Mouse (Mus musculus): ENCODE data around the gene Thap8. TPM values are rescaled to one million over a fixed set of nuclear protein-coding genes. Genes with fewer than 3 reads are reported as not detected.
"Not testable (repeated sequence)": the region's sequence is repeated elsewhere in the genome, so short reads cannot be mapped to it uniquely, and the experiment has no call there.

Thap8 gene
- polyA plus RNA-seq (2015; fragmentation: Nextera tagmentation; extraction: Ambion mirVana): 0.62 and 0.65 TPM in 2 replicates

GRCm38 (mm10) chr7:30279951-30280669 is at the start of gene Thap8, which contains the start of gene Wdr62:
Gene Thap8 (plus strand): TSS chr7:30280094.
Gene Wdr62 (minus strand): TSS chr7:30280419.
- Histone ChIP-seq H3K4me3 (replicated peaks) (peak within 1 kb of the TSS; percentile 92), H3K27ac (peak within 1 kb of the TSS; percentile 98), H3K9me3 (no peaks in the 10 kb centered on the region), H3K4me1 (peaks cover 3% of the 10 kb centered on the region; the same call in 1 of the 2 replicates), H3K27me3 (replicated peaks) (no peaks in the 10 kb centered on the region), H3K36me3 (no peaks in the 10 kb centered on the region), H3K9ac (peak within 1 kb of the TSS; percentile 25; the same call in 1 of the 2 replicates), H3K4me2 (peak within 1 kb of the TSS; percentile 94)
- peak; percentile 93 for ATAC-seq (ENCODE audit: insufficient read depth, low FRiP score, low read depth)
- under 1% methylated on average over 49 of the region's 49 CpGs for WGBS

DNA sequence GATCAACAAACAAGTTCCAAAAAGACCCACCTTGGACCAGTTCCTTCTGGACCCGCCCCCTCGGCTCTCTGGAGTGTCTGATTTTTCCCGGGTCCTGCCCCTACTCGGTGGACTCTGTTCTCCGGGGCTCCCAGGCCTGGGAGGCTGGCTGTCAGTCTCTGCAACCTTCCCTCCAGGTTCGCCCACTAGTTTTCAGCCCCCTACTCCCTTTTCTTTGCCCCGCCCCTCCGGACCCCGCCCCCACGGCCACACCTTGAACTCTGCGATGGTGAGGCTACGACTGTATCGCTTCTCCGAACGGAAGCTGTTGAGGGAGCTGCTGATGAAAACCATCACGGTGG is 48.6 kb upstream of the Thap8 start:
- Histone ChIP-seq H3K27me3 (replicated peaks) (no peaks in the 10 kb centered on the region), H3K4me2 (peak overlapping the region; percentile 81), H3K4me1 (peaks cover 16% of the 10 kb centered on the region), H3K9ac (peak overlapping the region; percentile 37), H3K36me3 (peaks cover 14% of the 10 kb centered on the region), H3K4me3 (replicated peaks) (peak overlapping the region; percentile 55), H3K27ac (peak overlapping the region; percentile 7; the same call in 1 of the 2 replicates), H3K9me3 (no peaks in the 10 kb centered on the region)
- no peak; the same call in none of the 2 replicates for ATAC-seq (ENCODE audit: insufficient read depth, low FRiP score, low read depth)
- 1% methylated on average over 16 of the region's 16 CpGs for WGBS

DNA sequence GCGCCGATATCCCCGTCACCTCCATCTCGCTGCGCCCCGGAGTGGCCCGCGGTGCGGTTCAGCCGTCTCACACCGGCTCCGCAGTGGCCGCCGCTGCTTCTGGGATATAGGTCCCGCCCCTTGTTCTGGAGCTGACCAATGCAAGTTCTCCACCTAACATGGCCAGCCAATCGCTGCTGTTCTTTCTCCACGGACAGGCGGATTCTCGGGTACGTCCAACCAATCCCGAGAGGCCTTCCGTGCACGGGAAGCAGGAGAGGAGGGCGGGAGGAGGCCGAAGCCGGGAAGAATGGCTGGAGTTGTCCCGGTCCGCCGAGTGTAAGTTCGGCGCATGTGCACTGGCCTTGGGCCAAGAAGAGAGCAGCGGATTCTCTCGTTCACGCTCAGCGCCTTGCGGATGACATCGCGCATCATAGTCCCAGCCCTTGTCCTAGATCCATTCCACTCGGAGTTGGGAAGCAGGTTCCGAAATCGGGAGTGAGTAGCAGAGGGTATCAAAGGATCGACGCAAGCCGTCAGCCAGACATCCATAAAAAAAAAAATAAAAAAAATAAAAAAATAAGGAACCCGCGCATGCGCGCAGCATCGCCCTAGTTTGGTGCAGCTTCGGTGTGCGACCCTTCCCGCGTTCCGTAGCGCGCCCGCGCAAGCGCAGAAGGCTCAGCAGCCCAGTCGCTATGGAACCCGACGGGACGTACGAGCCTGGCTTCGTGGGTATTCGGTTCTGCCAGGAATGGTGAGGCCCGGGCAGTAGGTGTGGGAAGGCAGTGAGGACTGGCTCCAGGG is 48.0 kb upstream of the Thap8 start, which contains the start of the genes Polr2i and Tbcb:
Gene Polr2i (plus strand): TSS at position 280 of the 786 bp plus-strand sequence.
Gene Tbcb (minus strand): TSS at position 604 of the 786 bp plus-strand sequence.
- H3K9me3 ChIP-seq: no peaks in the 10 kb centered on the region
- H3K27ac ChIP-seq: peak within 1 kb of the TSS; percentile 97
- peaks cover 12% of the 10 kb centered on the region for H3K36me3 ChIP-seq
- under 1% methylated on average over 67 of the region's 67 CpGs for WGBS
- peak; percentile 95 for ATAC-seq (ENCODE audit: insufficient read depth, low FRiP score, low read depth)
- no peaks in the 10 kb centered on the region for H3K27me3 ChIP-seq (replicated peaks)
- peak within 1 kb of the TSS; percentile 53 for H3K9ac ChIP-seq
- H3K4me3 ChIP-seq (replicated peaks): peak within 1 kb of the TSS; percentile 55
- H3K4me1 ChIP-seq: peaks cover 16% of the 10 kb centered on the region
- H3K4me2 ChIP-seq: peak within 1 kb of the TSS; percentile 86

GRCm38 (mm10) chr7:30232631-30233148 is 47.2 kb upstream of the Thap8 start:
- WGBS: 4% methylated on average over 24 of the region's 24 CpGs
- H3K4me2 ChIP-seq: peak overlapping the region; percentile 86

DNA sequence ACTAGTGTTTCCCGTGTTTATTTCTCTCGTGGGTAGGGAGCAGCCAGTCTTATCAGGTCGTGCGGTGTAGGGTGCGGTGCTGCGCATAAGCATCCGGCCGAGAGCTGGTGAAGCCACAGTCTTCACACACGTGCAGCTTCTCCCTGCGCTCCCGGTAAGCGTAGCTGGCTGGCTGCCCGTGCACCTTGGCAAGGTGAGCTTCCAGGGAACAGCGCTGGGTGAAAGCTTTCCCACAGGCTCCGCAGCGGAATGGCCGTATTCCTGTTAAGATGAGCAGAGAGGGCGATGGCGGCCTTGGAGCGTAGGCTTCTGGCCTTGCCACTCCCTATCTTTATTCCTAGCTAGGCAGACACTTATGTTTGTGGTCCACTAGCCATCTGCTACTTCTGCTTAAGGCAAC is 46.5 kb upstream of the Thap8 start:
- WGBS: 88% methylated on average over 20 of the region's 20 CpGs
- Histone ChIP-seq H3K4me2 (peak overlapping the region; percentile 86), H3K9ac (no peak overlapping the region), H3K4me3 (replicated peaks) (no peak overlapping the region), H3K9me3 (no peaks in the 10 kb centered on the region), H3K4me1 (peaks cover 16% of the 10 kb centered on the region), H3K36me3 (peaks cover 12% of the 10 kb centered on the region), H3K27ac (no peak overlapping the region), H3K27me3 (replicated peaks) (no peaks in the 10 kb centered on the region)
- no peak for ATAC-seq (ENCODE audit: insufficient read depth, low FRiP score, low read depth)

More at GRCm38 (mm10) chr7:30232631-30233148, 47.2 kb upstream of the Thap8 start:
- H3K27me3 ChIP-seq (replicated peaks): no peaks in the 10 kb centered on the region
- peak; percentile 3; the same call in 1 of the 2 replicates for ATAC-seq (ENCODE audit: insufficient read depth, low FRiP score, low read depth)
- no peaks in the 10 kb centered on the region for H3K9me3 ChIP-seq
- H3K4me1 ChIP-seq: peaks cover 16% of the 10 kb centered on the region
- peak overlapping the region; percentile 97 for H3K27ac ChIP-seq
- H3K36me3 ChIP-seq: peaks cover 12% of the 10 kb centered on the region
- peak overlapping the region; percentile 55 for H3K4me3 ChIP-seq (replicated peaks)
- H3K9ac ChIP-seq: peak overlapping the region; percentile 51

- Histone ChIP-seq H3K27me3 (replicated peaks) (no peaks in the 10 kb centered on the region), H3K4me1 (peaks cover 16% of the 10 kb centered on the region), H3K36me3 (peaks cover 10% of the 10 kb centered on the region), H3K4me3 (replicated peaks) (no peak overlapping the region), H3K9ac (no peak overlapping the region), H3K27ac (no peak overlapping the region), H3K9me3 (no peaks in the 10 kb centered on the region), H3K4me2 (no peak overlapping the region)
- no peak for ATAC-seq (ENCODE audit: insufficient read depth, low FRiP score, low read depth)
- WGBS: 92% methylated on average over 15 of the region's 15 CpGs
Observed at GRCm38 (mm10) chr7:30234276-30234858, 45.5 kb upstream of the Thap8 start.

GRCm38 (mm10) chr7:30235091-30235490 is 44.8 kb upstream of the Thap8 start:
- ATAC-seq (ENCODE audit: insufficient read depth, low FRiP score, low read depth): no peak
- no peak overlapping the region for H3K4me2 ChIP-seq
- no peak overlapping the region for H3K9ac ChIP-seq
- no peak overlapping the region for H3K4me3 ChIP-seq (replicated peaks)
- no peak overlapping the region for H3K27ac ChIP-seq
- peaks cover 10% of the 10 kb centered on the region for H3K36me3 ChIP-seq
- H3K9me3 ChIP-seq: no peaks in the 10 kb centered on the region
- no peaks in the 10 kb centered on the region for H3K27me3 ChIP-seq (replicated peaks)
- H3K4me1 ChIP-seq: peaks cover 16% of the 10 kb centered on the region
- 89% methylated on average over 8 of the region's 8 CpGs for WGBS

DNA sequence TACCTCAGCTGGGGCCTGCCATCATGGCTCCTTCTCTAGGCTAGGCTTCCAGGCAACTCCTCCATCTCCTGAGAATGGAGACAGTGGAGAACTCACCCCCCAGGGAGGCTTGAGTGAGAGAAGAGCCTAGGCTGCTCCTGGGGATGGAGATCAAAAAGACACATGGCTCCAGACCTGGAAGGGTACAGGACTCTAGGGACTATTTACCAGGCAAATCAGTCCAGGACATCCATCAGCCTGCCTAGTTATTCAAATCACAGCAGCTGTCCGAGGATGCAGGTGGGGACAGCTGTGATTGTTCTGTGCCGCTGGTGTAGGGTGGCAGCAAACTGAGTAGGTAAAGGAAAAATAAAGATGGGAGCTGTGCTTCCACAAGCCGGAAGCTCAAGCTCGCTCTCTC is 44.3 kb upstream of the Thap8 start, which contains the start of gene Ovol3:
Gene Ovol3 (minus strand): TSS at position 101 of the 400 bp plus-strand sequence.
- WGBS: 75% methylated on average over 4 of the region's 4 CpGs
- no peaks in the 10 kb centered on the region for H3K9me3 ChIP-seq
- H3K9ac ChIP-seq: no peak within 1 kb of the TSS
- no peaks in the 10 kb centered on the region for H3K27me3 ChIP-seq (replicated peaks)
- no peak for ATAC-seq (ENCODE audit: insufficient read depth, low FRiP score, low read depth)
- H3K36me3 ChIP-seq: peaks cover 10% of the 10 kb centered on the region
- peaks cover 14% of the 10 kb centered on the region for H3K4me1 ChIP-seq
- no peak within 1 kb of the TSS for H3K4me3 ChIP-seq (replicated peaks)
- H3K27ac ChIP-seq: no peak within 1 kb of the TSS
- H3K4me2 ChIP-seq: no peak within 1 kb of the TSS

DNA sequence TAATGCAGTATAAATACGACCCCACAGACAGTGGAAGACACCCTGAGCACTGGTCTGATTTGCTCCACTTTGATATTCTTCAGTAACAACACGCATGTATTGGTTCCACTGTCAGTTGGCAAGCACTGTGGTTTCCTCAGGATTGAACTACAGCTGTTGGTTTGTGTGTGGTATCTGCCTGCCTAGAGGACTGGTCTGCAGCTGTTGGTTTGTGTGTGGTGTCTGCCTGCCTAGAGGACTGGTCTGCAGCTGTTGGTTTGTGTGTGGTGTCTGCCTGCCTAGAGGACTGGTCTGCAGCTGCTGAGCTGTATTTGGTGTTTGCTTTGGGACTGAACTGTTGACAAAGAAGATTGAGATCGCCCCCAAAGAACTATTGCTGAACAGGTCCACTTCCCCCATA is 42.5 kb upstream of the Thap8 start:
- not testable (repeated sequence) for H3K27me3 ChIP-seq (replicated peaks); ATAC-seq (ENCODE audit: insufficient read depth, low FRiP score, low read depth); H3K9ac ChIP-seq; H3K4me3 ChIP-seq (replicated peaks); H3K4me1 ChIP-seq; H3K27ac ChIP-seq; H3K9me3 ChIP-seq; H3K4me2 ChIP-seq
- H3K36me3 ChIP-seq: peaks cover 13% of the 10 kb centered on the region
- 84% methylated on average over 3 of the region's 3 CpGs for WGBS

- H3K36me3 ChIP-seq: 0 out of 2 replicates have a peak, but pooled peaks cover 4% of the 10 kb centered on the region
- no peaks in the 10 kb centered on the region for H3K27me3 ChIP-seq (replicated peaks)
- H3K4me1 ChIP-seq: no peaks in the 10 kb centered on the region
- WGBS: 74% methylated on average over 12 of the region's 12 CpGs
- H3K9ac ChIP-seq: no peak overlapping the region
- no peak overlapping the region for H3K4me2 ChIP-seq
- no peak overlapping the region for H3K27ac ChIP-seq
- 0 out of 2 replicates have a peak, but pooled peaks have one; percentile 50 for ATAC-seq (ENCODE audit: insufficient read depth, low FRiP score, low read depth)
- no peaks in the 10 kb centered on the region for H3K9me3 ChIP-seq
- H3K4me3 ChIP-seq (replicated peaks): no peak overlapping the region
Observed at GRCm38 (mm10) chr7:30251956-30252954, 27.6 kb upstream of the Thap8 start.
